Mouse (Mus musculus): ENCODE data around the gene Adamts4. TPM values are rescaled to one million over a fixed set of nuclear protein-coding genes. Genes with fewer than 3 reads are reported as not detected.

Adamts4 gene
- polyA plus RNA-seq, 1 experiment = 10.2 TPM

DNA sequence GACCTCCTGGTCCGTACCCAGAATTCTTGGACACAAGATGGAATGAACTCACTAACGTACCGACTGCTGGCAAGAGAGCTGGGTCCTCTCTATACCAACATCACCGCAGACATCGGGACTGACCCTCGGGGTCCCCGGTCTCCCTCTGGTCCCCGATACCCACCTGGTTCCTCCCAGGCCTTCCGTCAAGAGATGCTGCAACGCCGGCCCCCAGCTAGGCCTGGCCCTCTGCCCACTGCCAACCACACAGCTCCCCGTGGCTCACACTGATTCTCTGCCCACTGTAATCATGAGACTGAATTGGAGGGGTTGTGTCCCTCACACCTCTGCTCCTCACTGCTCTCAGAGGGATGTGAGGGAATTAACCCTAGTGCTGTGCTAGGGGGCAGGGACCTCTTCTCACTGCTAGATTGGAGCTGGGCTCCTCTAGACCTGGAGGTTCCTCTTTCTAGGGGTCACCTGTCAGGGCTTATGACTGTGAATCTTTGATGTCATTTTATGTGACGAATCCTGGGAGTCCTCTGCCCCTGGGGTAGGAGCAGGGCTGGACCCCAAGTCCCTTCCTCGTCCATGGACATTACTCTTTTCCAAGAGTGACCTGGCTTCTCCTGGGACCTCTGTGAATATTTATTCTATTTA, 26.0 kb downstream of the Adamts4 start:
- no peak for DNase-seq (ENCODE audit: extremely low spot score in 1 of 2, low spot score in 1 of 2)

DNA sequence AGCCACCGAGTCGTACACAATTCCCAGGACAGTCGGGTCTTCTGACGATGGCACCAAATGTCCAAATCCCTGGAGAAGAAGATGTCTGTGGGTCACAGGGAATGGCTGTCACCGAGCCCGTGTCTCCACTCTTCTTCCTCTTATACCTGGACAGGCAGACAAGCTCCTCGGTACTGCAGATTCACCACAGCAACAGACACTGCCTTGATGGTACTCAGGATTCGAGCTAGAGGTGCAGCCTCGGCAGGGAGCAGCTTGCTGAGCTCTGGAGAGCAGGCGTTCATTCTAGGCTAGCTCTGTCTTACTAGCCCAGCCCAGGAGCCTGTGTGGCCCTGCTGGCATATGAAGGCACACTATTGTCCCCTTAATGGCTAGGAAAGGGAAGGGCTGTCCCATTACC, 27.5 kb downstream of the Adamts4 start:
- no peak for DNase-seq (ENCODE audit: extremely low spot score in 1 of 2, low spot score in 1 of 2)

DNA sequence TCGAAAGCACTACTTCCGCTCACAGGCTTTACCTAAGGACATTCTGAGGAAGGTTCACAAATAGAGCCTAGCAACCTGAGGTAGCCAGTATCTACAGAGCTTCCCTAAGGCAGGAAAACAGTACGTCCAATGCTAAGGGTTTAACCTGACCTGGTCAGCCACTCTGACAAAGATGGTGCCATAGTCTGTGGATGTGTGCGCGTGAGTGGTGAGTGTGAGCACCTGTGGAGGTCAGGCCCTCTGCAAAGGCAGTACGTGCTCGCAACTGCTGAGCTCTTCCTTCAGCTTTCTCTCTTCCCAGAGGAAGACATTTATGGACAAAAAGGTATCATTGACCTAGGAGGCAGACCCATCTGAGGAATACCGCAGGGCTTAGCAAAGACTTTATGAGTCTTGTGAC, 28.2 kb downstream of the Adamts4 start:
- DNase-seq (ENCODE audit: extremely low spot score in 1 of 2, low spot score in 1 of 2) = no peak

DNA sequence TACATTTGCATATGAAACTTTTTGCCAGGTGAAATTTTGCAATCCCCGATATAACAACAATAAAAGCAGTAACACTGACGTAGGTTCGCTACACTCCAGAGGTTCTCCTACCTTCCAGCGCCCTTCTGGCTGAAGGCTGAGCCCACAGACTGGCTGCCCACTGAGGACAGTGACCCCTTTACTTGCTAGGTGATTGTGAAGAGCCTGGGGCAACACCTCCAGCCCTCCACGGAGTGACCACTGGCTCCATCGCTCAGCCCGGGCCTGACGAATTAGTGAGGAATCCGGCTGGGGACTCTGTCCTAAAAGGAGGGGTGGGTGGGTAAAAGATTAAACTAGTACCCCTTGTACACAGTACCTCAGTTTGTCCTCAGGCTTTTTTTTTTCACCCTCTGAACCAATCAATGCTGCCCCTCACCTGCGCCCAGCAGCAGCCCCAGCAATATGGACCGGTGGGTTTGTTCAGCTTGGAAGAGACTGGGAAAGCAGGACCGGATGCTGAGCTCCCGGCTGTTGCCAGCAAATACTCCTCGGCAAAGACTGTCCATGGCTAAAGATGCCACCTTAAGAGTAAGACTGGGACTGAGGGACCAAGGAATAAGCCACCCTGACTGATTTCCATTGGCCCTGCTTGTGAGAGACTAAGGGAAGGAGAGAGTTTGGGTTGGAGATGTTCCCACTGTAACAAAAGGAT, 28.9 kb downstream of the Adamts4 start:
- no peak for DNase-seq (ENCODE audit: extremely low spot score in 1 of 2, low spot score in 1 of 2)

- no peak for DNase-seq (ENCODE audit: extremely low spot score in 1 of 2, low spot score in 1 of 2)
Observed at GRCm38 (mm10) chr1:171279721-171280120, 29.5 kb downstream of the Adamts4 start.

DNA sequence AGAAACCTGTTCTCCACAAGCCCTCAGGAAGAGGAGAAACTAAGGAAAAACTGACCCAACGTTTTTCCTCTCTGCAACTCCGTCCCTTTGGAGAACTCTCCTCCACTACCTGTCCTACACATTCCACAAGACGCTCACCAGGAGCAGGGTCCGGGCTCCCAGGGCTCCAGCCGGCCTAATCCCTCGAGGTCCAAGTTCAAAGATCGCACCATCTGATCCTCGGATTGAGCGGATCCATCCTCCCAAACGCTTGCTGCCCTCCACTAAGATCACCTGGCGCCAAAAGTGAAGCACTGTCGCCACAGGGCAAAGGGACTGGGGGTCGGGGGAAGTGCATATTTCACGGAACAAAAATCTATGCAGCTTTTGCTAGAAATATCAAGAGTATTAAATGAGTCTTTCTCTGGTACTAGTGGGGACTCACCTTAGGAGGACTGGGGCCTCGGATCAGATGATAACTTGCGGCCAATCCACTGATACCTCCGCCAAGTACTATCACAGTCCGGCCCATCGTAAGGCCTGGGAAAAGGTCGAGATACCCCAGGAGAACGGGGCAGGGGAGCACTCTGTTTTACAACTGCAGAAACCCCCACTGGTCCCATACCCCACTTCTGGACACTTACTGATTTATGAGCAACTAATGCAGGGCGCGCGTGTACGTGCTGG, 30.2 kb downstream of the Adamts4 start:
- no peak for DNase-seq (ENCODE audit: extremely low spot score in 1 of 2, low spot score in 1 of 2)

GRCm38 (mm10) chr1:171280916-171281527, 30.8 kb downstream of the Adamts4 start, which contains the start of gene Ppox:
Ppox (minus strand) TSS chr1:171281186.
- peak; percentile 96 to 97 for DNase-seq (ENCODE audit: extremely low spot score in 1 of 2, low spot score in 1 of 2)

DNA sequence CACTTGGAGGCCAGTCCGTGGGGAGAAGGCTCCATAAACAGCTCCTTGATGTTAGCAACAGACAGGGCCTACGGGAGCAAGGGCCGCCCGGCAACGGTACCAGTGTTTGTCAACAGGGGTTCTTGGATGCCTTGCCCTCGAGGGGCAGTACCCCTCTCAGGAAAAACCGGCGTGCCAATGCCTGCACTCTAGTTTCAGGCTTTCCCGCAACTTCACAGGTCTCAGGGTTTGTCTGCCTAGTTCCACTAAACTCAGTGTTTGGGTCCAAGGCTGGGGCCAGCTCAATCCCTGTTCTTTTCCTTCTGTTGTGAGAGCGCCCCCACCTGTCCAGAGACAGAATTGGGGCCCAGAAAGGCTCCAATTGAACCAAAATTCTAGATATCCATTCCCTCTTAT, 31.3 kb downstream of the Adamts4 start:
- DNase-seq (ENCODE audit: extremely low spot score in 1 of 2, low spot score in 1 of 2) = peak in 1 of 2 experiments; percentile 86

DNA sequence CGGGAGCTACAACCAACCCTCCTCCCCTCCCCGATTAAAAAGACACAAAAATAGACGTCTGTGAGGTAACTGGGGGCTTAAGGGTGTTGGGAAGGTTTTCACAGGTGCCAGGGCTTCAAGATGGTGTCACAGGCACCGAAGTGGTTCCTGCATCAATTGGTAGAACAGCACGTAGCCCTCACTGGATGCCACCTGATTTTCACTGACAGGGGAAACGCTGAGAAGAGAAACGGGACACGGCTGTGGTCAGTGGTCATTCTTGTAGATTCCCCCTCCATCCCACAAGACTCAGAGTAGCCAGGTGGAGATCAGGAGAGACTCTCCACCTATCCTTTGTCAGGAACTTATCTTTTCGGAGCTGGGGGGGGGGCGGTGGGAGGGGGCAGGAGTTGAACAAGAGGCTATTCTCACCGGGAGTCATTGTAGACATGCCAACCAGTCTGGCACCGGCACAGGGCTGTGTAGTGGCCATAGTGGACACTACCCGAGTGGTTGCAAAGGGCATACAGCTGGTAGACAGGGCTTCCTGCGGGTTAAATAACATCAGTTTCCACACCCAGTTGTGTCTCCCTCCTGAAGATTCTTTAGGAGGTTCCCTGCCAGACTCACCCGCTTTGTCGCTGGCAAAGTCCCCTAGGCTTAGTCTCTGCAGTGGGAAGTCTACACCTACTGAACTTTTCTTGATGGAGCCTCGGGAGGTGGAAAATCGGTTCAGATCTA, 32.0 kb downstream of the Adamts4 start:
- no peak for DNase-seq (ENCODE audit: extremely low spot score in 1 of 2, low spot score in 1 of 2)

DNA sequence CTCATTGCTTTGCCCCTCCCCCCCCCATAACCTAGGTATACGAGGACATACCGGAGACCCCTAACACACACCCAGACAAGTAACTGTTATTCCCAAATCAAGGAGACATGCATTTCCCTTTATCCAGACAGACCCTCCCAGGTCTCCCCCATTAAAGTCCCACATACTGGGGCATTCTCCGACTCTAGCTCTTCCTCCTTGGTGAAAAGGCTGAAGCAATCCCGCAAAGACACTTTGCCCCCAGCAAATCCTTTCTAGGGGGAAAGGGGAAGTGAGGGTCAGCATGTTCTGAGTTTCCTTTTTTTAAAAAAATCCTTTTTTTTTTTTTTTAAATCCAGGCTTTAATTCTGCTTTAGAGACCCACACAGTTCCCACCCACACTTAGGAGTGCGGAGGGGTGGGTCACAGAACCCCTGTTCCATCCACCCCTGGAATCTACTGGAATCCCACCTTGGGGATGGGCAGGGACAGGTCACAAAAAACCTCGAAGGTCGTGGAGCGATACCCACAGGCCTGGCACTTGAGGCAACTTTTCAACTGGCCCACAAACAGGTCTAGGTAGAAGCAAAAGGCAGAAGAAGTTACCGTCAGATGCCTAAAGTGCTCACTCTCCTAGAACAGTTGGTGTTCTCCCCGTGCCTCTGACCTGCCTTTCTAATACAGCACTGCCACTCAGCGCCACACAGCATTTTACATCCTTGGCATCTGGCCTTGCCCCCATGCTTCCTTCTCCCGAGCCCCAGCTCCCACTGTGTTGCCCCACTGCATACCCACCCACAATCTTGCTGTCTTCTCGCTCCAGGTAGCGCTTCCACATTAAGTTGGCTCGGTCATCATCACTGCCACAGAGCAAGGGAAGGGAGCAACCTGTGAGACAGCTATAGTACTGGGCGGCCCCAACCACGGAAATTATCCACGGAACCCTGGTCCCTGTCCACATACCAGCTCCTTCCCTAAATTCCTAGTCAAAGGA, 33.3 kb downstream of the Adamts4 start:
- DNase-seq (ENCODE audit: extremely low spot score in 1 of 2, low spot score in 1 of 2) = no peak

DNA sequence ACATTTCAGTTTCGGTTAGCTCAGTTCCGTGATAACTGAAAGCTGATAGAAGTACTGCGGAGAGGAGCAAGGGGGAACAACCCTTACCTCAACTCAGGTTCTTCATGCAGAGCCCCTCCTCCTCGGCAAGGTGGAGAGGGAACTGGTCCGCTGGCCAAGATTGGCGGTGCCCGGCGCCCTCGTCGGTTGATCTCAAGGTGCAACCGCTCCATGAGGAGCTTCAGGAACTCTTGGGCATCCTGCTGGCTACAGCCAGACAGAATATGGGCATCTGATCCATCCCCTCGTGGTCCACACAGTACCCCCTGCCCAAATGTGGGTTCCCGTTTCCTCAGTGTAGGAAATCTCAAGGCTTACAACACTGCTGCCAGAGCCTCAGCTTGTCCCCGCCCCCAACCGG, 34.3 kb downstream of the Adamts4 start:
- no peak for DNase-seq (ENCODE audit: extremely low spot score in 1 of 2, low spot score in 1 of 2)

- DNase-seq (ENCODE audit: extremely low spot score in 1 of 2, low spot score in 1 of 2) = no peak
Observed at GRCm38 (mm10) chr1:171285096-171285892, 35.1 kb downstream of the Adamts4 start.

GRCm38 (mm10) chr1:171286517-171286916, 36.3 kb downstream of the Adamts4 start:
- DNase-seq (ENCODE audit: extremely low spot score in 1 of 2, low spot score in 1 of 2) = no peak

DNA sequence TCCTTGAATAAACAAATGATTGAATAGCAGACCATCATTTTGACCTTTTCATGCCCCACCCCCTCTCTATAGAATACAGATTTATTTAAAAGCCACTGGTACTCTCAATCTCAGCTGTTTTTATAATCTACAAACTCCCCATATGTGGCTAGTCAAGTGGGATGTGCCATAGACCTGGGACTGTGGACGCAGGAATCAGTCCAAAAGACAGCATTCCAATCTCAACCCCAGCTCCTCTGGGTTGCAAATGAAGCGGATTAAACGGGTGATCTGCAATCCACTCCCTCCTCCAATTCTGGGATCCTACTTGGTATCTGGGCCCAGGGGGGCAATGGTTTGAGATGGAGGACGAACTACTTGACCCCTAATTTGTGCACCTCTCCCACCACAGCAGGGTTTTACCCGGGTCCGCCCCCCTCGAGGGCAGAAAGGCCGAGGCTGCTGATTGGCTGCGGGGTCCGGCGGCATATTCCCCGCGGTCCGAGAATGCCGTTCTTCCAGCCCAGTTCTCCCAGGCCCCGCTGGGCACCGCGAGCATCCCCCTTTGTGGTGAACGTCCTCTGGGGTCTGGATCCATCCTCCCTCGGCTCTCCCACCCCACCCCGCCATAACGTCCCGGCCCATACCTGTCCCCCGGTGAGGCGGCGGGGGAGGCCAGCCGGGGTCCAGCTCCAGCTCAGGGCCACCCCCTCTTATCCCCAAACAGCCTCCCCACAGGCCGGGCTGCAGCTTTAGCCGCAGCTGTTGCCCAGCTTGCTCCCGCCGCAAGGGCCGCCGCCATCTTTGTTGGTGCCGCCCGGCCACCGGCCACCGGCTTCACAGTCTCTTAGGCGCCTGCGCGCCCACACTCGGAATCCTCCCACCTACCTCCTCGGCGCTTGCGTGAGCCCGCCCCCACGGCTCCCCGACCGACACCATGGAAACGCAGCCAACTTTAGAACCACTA, 37.2 kb downstream of the Adamts4 start, which contains the start of gene Usp21:
Usp21 (minus strand) TSS at position 856 of the 946 bp plus-strand sequence.
- DNase-seq (ENCODE audit: extremely low spot score in 1 of 2, low spot score in 1 of 2) = peak; percentile 87 to 95

GRCm38 (mm10) chr1:171288328-171288727, 38.1 kb downstream of the Adamts4 start:
- no peak for DNase-seq (ENCODE audit: extremely low spot score in 1 of 2, low spot score in 1 of 2)

DNA sequence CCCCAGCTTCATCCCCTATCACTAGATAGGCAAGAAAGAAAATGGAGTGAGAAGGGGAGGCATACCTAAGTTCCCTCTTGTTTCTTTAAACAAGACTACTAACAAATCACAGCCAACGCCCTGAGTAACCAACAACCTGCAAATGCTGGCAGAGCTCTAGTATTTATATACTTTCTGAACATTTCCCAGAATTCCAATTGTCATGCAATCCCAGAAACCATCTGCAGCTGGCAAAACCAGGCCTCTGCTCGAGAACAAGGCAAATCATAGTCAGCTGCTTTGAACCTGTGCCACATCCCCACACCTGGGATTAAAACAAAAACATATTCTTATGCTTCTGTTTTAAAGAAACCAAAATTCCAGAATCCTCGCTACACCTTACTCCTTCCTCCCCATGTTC, 43.1 kb downstream of the Adamts4 start:
- DNase-seq (ENCODE audit: extremely low spot score in 1 of 2, low spot score in 1 of 2) = no peak

GRCm38 (mm10) chr1:171293906-171294297, 43.7 kb downstream of the Adamts4 start:
- DNase-seq (ENCODE audit: extremely low spot score in 1 of 2, low spot score in 1 of 2) = no peak

Measured in frontal cortex, adult 2 months (tissue).